Mouse (Mus musculus): Measurements from ENCODE around the gene Arl3. TPM values are rescaled to one million over a fixed set of nuclear protein-coding genes. Genes with fewer than 3 reads are reported as not detected.

The Arl3 gene
- total and polyA plus RNA-seq, 3 experiments: 24.1 to 46.5 (median 45.3) TPM

DNA sequence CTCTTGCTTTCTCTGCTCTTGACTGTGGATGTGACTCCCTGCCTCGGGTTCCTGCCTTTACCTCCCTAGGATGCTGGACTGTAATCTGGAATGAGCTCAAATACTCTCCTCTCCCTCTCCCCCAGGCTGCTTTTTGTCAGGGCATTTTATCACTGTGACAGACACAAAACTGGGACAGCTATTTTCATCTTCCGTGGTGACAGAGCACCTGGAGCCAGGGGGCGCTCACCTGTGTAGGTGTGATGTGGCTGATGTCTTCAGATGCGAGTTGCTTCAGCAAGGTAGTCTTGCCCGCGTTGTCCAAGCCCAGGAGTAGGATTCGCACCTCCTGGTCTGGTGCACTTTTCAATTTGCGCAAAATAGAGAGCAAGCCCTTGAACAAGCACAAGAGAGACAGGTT lies 15.0 kb downstream of the Arl3 start:
- no peak overlapping the region for H3K27ac ChIP-seq (ENCODE audit: insufficient read depth, low read depth)
- no peak overlapping the region for H3K9ac ChIP-seq (ENCODE audit: insufficient read depth, low read depth)
- dilution Hi-C loops (cut with MboI; ENCODE audit: extremely low pct_ligation_motif_present, extremely low pct_unique_long_range_greater_than_20kb, low sequenced_read_pairs): no loop called here
- no peaks in the 10 kb centered on the region for H3K79me2 ChIP-seq (replicated peaks; ENCODE audit: control insufficient read depth, extremely low read depth, insufficient read depth, poor library complexity, severe bottlenecking)
- no peak overlapping the region for H3K4me3 ChIP-seq (replicated peaks in 1 of 3; ENCODE audit: low read depth in 2 of 3, low read length in 2 of 3, poor library complexity in 1 of 3)
- peaks cover 3 to 29% of the 10 kb centered on the region in 2 experiments for H3K36me3 ChIP-seq (replicated peaks in 1 of 2; ENCODE audit: control insufficient read depth in 1 of 2, insufficient read depth in 1 of 2, low read length in 1 of 2)
- H3K4me1 ChIP-seq (ENCODE audit: control insufficient read depth in 1 of 2, insufficient read depth in 2 of 2): peaks cover 3 to 9% of the 10 kb centered on the region in 2 experiments; a peak in 2 of 4 replicates
- in situ Hi-C loops (cut with MboI; ENCODE audit: low pct_ligation_motif_present, low pct_unique_long_range_greater_than_20kb, low sequenced_read_pairs): no loop called here
- H3K4me2 ChIP-seq (ENCODE audit: insufficient read depth, low read depth, poor library complexity, severe bottlenecking): no peak overlapping the region
- H3K9me3 ChIP-seq (replicated peaks; ENCODE audit: low read length): no peaks in the 10 kb centered on the region
- no peak for DNase-seq (ENCODE audit: extremely low read depth)
- no peak for TF ChIP-seq POLR2A (IDR thresholded peaks at IDR 0.05; ENCODE audit: low read depth, low read length)
- TF ChIP-seq MYC (IDR thresholded peaks at IDR 0.05; ENCODE audit: low read depth, low read length): no peak
- no peaks in the 10 kb centered on the region for H3K27me3 ChIP-seq (replicated peaks)

DNA sequence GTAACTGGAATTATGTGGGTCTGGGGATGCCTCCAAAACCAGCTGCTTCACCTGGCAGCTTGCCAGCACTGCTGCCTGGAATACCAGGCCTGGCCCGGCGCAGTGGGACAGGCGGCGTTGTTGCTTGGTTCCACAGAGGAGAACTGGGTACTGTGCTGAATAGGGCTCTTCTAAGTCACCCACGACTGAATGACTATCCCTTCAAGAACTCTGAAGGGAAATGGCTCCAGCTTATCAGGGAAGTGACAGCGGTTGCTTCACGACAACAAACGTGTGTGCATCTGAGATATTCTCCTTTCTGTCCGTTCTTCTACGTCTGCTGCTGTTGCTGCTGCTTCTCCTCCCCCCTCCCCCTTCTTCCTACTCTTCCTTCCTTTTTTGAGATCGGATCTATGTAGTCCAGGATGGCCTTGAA lies 19.4 kb downstream of the Arl3 start:
- no peak for DNase-seq (ENCODE audit: extremely low read depth)
- Histone ChIP-seq H3K36me3 (replicated peaks in 1 of 2; ENCODE audit: control insufficient read depth in 1 of 2, insufficient read depth in 1 of 2, low read length in 1 of 2) (peaks cover 15 to 52% of the 10 kb centered on the region in 2 experiments), H3K4me1 (ENCODE audit: control insufficient read depth in 1 of 2, insufficient read depth in 2 of 2) (no peaks in the 10 kb centered on the region), H3K27me3 (replicated peaks) (no peaks in the 10 kb centered on the region), H3K9ac (ENCODE audit: insufficient read depth, low read depth) (no peak overlapping the region), H3K9me3 (replicated peaks; ENCODE audit: low read length) (no peaks in the 10 kb centered on the region), H3K4me2 (ENCODE audit: insufficient read depth, low read depth, poor library complexity, severe bottlenecking) (no peak overlapping the region), H3K27ac (ENCODE audit: insufficient read depth, low read depth) (no peak overlapping the region), H3K4me3 (replicated peaks in 1 of 3; ENCODE audit: low read depth in 2 of 3, low read length in 2 of 3, poor library complexity in 1 of 3) (no peak overlapping the region), H3K79me2 (replicated peaks; ENCODE audit: control insufficient read depth, extremely low read depth, insufficient read depth, poor library complexity, severe bottlenecking) (no peaks in the 10 kb centered on the region)
- TF ChIP-seq CTCF (conservative IDR thresholded peaks at IDR 0.05 in 1 of 2, IDR thresholded peaks at IDR 0.05 in 1 of 2; ENCODE audit: low read depth in 2 of 2, low read length in 2 of 2) (no peak), TCF12 (IDR thresholded peaks at IDR 0.05; ENCODE audit: low read depth, low read length) (no peak), GABPA (IDR thresholded peaks at IDR 0.05; ENCODE audit: insufficient replicate concordance, low read depth, low read length) (no peak), BHLHE40 (IDR thresholded peaks at IDR 0.05; ENCODE audit: low read depth, low read length) (no peak), ETS1 (conservative IDR thresholded peaks at IDR 0.05; ENCODE audit: low read depth, low read length) (no peak)
- dilution Hi-C loops (cut with MboI; ENCODE audit: extremely low pct_ligation_motif_present, extremely low pct_unique_long_range_greater_than_20kb, low sequenced_read_pairs): no loop called here
- in situ Hi-C loops (cut with MboI; ENCODE audit: low pct_ligation_motif_present, low pct_unique_long_range_greater_than_20kb, low sequenced_read_pairs): no loop called here

DNA sequence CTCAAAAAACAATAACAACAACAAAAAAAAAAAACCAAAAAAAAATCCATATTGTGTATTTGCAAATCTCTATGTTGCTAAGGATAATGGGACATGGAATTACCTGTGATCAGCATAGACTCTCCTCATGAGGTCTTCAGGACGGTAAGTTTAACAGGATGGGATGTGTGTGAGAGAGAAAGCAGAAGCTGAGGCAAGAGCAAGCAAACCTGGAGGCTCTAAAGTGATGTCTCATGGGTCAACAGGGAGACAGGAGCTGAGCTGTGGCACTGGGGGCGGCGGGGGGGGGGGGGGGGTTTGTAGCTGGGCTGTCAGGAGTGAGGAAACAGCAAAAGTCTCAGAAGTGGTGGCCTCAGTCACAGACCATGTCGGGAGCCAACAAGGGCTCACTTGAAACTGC lies 20.5 kb downstream of the Arl3 start:
- Histone ChIP-seq H3K27ac (ENCODE audit: insufficient read depth, low read depth) (no peak overlapping the region), H3K27me3 (replicated peaks) (no peaks in the 10 kb centered on the region), H3K9me3 (replicated peaks; ENCODE audit: low read length) (no peaks in the 10 kb centered on the region), H3K9ac (ENCODE audit: insufficient read depth, low read depth) (no peak overlapping the region), H3K79me2 (replicated peaks; ENCODE audit: control insufficient read depth, extremely low read depth, insufficient read depth, poor library complexity, severe bottlenecking) (no peaks in the 10 kb centered on the region), H3K4me2 (ENCODE audit: insufficient read depth, low read depth, poor library complexity, severe bottlenecking) (no peak overlapping the region), H3K4me3 (replicated peaks in 1 of 3; ENCODE audit: low read depth in 2 of 3, low read length in 2 of 3, poor library complexity in 1 of 3) (no peak overlapping the region), H3K4me1 (ENCODE audit: control insufficient read depth in 1 of 2, insufficient read depth in 2 of 2) (no peaks in the 10 kb centered on the region), H3K36me3 (replicated peaks in 1 of 2; ENCODE audit: control insufficient read depth in 1 of 2, insufficient read depth in 1 of 2, low read length in 1 of 2) (peaks cover 15 to 54% of the 10 kb centered on the region in 2 experiments)
- dilution Hi-C loops (cut with MboI; ENCODE audit: extremely low pct_ligation_motif_present, extremely low pct_unique_long_range_greater_than_20kb, low sequenced_read_pairs) (no loop called here), in situ Hi-C loops (cut with MboI; ENCODE audit: low pct_ligation_motif_present, low pct_unique_long_range_greater_than_20kb, low sequenced_read_pairs) (no loop called here)
- DNase-seq (ENCODE audit: extremely low read depth): no peak
- TF ChIP-seq EP300 (IDR thresholded peaks at IDR 0.05; ENCODE audit: low read length): no peak
- TF ChIP-seq UBTF (IDR thresholded peaks at IDR 0.05; ENCODE audit: low read depth, low read length): no peak
- TF ChIP-seq ELF1 (IDR thresholded peaks at IDR 0.05; ENCODE audit: low read depth, low read length): no peak
- no peak for TF ChIP-seq MEF2A (IDR thresholded peaks at IDR 0.05; ENCODE audit: borderline replicate concordance, low read depth, low read length)
- TF ChIP-seq RAD21 (IDR thresholded peaks at IDR 0.05; ENCODE audit: low read depth, low read length): no peak
- TF ChIP-seq ZMIZ1 (IDR thresholded peaks at IDR 0.05; ENCODE audit: low read depth, low read length): no peak
- no peak for TF ChIP-seq MAX (IDR thresholded peaks at IDR 0.05; ENCODE audit: low read length)
- TF ChIP-seq CTCF (conservative IDR thresholded peaks at IDR 0.05 in 1 of 2, IDR thresholded peaks at IDR 0.05 in 1 of 2; ENCODE audit: low read depth in 2 of 2, low read length in 2 of 2): no peak
- TF ChIP-seq PAX5 (IDR thresholded peaks at IDR 0.05; ENCODE audit: low read length): no peak
- no peak for TF ChIP-seq POLR2AphosphoS2 (IDR thresholded peaks at IDR 0.05; ENCODE audit: low read depth, low read length)
- no peak for TF ChIP-seq ETS1 (conservative IDR thresholded peaks at IDR 0.05; ENCODE audit: low read depth, low read length)
- TF ChIP-seq BHLHE40 (IDR thresholded peaks at IDR 0.05; ENCODE audit: low read depth, low read length): no peak
- TF ChIP-seq USF1 (IDR thresholded peaks at IDR 0.05; ENCODE audit: low read depth, low read length): no peak

All from CH12.LX (cell line).